Mouse (Mus musculus): ENCODE results near the gene Zfp229. TPM values are rescaled to one million over a fixed set of nuclear protein-coding genes. Genes with fewer than 3 reads are reported as not detected.
"Not testable (repeated sequence)": the region's sequence is repeated elsewhere in the genome, so short reads cannot be mapped to it uniquely, and the experiment has no call there.

The Zfp229 gene
- polyA plus RNA-seq (2016; fragmentation: Nextera tagmentation; extraction: Ambion mirVana) = 10.5 and 10.8 TPM in 2 replicates

DNA sequence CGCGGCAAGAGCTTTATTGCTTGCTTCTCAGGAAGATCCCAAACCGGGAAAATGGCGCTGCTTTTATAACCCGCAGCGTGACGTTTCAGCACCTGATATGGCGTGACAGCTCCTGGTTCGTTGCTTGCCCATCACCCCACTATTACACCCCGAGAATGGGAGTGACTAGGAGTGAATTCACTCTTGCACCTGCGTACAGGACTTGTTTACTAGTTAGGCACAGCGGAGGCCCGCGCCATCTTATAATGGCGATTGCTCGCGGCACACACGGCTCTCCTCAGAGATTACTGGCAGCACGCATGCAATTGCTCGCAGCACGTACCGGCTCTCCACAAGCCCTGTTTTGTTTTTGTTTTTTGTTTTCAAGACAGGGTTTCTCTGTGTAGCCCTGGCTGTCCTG is at the start of gene Zfp229:
Gene Zfp229 (plus strand): TSS at position 301 of the 400 bp plus-strand sequence.
- WGBS = 97% methylated on average over 11 of the region's 22 CpGs
- H3K27me3 ChIP-seq; H3K27ac ChIP-seq; ATAC-seq (ENCODE audit: low FRiP score); H3K9ac ChIP-seq; H3K36me3 ChIP-seq (replicated peaks); H3K4me2 ChIP-seq; H3K9me3 ChIP-seq; H3K4me3 ChIP-seq (replicated peaks): not testable (repeated sequence)
- peaks cover 10% of the 10 kb centered on the region for H3K4me1 ChIP-seq

- no peak for ATAC-seq (ENCODE audit: low FRiP score)
- no peaks in the 10 kb centered on the region for H3K9me3 ChIP-seq
- WGBS = 88% methylated on average over 3 of the region's 3 CpGs
- H3K4me1 ChIP-seq = no peaks in the 10 kb centered on the region
- H3K27ac ChIP-seq = no peak within 1 kb of the TSS
- no peak within 1 kb of the TSS for H3K9ac ChIP-seq
- no peak within 1 kb of the TSS for H3K4me2 ChIP-seq
- no peaks in the 10 kb centered on the region for H3K27me3 ChIP-seq
- no peak within 1 kb of the TSS for H3K4me3 ChIP-seq (replicated peaks)
- H3K36me3 ChIP-seq (replicated peaks) = peaks cover 38% of the 10 kb centered on the region
Measured at GRCm38 (mm10) chr17:21691560-21691959, 39.0 kb upstream of the Zfp229 start, which contains the start of gene Gm10226. Gene Gm10226 (plus strand): TSS chr17:21691860.

- peaks cover 38% of the 10 kb centered on the region for H3K36me3 ChIP-seq (replicated peaks)
- ATAC-seq (ENCODE audit: low FRiP score) = no peak
- WGBS = 85% methylated on average over 3 of the region's 3 CpGs
- H3K9me3 ChIP-seq = no peaks in the 10 kb centered on the region
- no peak overlapping the region for H3K4me3 ChIP-seq (replicated peaks)
- no peak overlapping the region for H3K4me2 ChIP-seq
- H3K27me3 ChIP-seq = no peaks in the 10 kb centered on the region
- no peak overlapping the region for H3K27ac ChIP-seq
- H3K9ac ChIP-seq = no peak overlapping the region
- H3K4me1 ChIP-seq = no peaks in the 10 kb centered on the region
Measured at GRCm38 (mm10) chr17:21693342-21693741, 37.3 kb upstream of the Zfp229 start.

- ATAC-seq (ENCODE audit: low FRiP score) = no peak
- Histone ChIP-seq H3K27ac (no peak overlapping the region), H3K9ac (no peak overlapping the region), H3K4me3 (replicated peaks) (no peak overlapping the region), H3K36me3 (replicated peaks) (peaks cover 17% of the 10 kb centered on the region), H3K9me3 (no peaks in the 10 kb centered on the region), H3K4me2 (no peak overlapping the region), H3K4me1 (no peaks in the 10 kb centered on the region), H3K27me3 (no peaks in the 10 kb centered on the region)
Measured at GRCm38 (mm10) chr17:21696073-21696472, 34.5 kb upstream of the Zfp229 start.

- Histone ChIP-seq H3K36me3 (replicated peaks) (no peaks in the 10 kb centered on the region), H3K9me3 (no peaks in the 10 kb centered on the region), H3K4me3 (replicated peaks) (no peak overlapping the region), H3K4me1 (no peaks in the 10 kb centered on the region), H3K9ac (no peak overlapping the region), H3K4me2 (no peak overlapping the region), H3K27me3 (no peaks in the 10 kb centered on the region), H3K27ac (no peak overlapping the region)
- 60% methylated on average over 5 of the region's 5 CpGs for WGBS
- no peak for ATAC-seq (ENCODE audit: low FRiP score)
Measured at GRCm38 (mm10) chr17:21702281-21703240, 28.0 kb upstream of the Zfp229 start.

DNA sequence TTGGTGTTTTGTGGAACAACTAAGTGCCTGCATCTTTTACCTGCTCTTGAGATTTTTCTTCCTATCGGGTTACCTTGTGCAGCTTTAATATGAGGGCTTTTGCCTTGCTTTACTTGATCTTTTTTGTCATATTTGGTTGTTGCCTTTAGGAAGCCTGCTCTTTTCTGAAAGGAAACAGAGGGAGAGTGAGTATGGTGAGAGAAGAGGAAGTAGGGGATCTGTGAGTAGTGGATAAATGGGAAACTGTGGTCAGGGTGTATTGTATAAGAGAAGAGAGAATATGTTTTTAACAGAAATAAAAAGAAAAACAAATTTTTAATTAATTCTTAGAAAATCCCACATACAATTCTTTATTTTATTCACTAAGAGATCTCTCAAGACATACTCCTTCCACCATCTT is 27.2 kb upstream of the Zfp229 start:
- H3K4me2 ChIP-seq = no peak overlapping the region
- H3K9me3 ChIP-seq = no peaks in the 10 kb centered on the region
- no peak for ATAC-seq (ENCODE audit: low FRiP score)
- no peak overlapping the region for H3K4me3 ChIP-seq (replicated peaks)
- no peak overlapping the region for H3K27ac ChIP-seq
- WGBS = 86% methylated on average over 1 of the region's 1 CpGs
- no peak overlapping the region for H3K9ac ChIP-seq
- no peaks in the 10 kb centered on the region for H3K36me3 ChIP-seq (replicated peaks)
- H3K4me1 ChIP-seq = peaks cover 2% of the 10 kb centered on the region
- H3K27me3 ChIP-seq = no peaks in the 10 kb centered on the region

DNA sequence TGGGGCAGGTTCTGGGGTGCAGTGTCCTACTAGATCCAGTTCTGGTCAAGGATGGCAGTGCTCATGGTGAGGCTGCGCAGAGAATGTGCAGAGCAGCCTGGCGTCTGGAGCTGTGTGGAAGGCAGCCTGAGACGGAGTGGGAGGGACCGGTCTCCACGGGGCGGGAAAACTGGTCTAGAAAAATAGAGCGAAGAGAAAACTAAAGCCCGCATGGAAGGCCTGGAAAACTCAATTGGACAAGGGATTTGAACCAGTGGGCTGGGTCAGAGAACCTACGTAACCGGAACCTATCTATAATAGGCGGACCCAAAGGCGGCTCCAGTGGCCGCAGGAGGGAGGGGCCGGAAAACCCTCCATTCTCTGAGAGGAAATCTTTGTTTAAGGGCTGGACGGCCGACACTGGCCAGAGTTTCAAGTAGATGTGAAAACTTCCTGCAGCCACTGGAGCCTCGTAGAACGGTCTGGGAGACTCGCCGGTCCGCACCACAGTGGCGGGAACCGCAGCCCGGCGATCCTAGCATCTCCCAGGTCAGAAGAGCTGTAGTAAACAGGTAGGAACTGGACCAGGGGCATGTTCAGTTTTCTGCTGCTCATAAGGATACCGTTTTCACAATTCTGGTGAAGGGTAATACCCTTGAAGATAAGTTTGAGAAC is 23.1 kb upstream of the Zfp229 start, which contains the start of gene Zfp760:
Gene Zfp760 (plus strand): TSS at position 399 of the 654 bp plus-strand sequence.
- 3% methylated on average over 26 of the region's 26 CpGs for WGBS
- no peaks in the 10 kb centered on the region for H3K9me3 ChIP-seq

DNA sequence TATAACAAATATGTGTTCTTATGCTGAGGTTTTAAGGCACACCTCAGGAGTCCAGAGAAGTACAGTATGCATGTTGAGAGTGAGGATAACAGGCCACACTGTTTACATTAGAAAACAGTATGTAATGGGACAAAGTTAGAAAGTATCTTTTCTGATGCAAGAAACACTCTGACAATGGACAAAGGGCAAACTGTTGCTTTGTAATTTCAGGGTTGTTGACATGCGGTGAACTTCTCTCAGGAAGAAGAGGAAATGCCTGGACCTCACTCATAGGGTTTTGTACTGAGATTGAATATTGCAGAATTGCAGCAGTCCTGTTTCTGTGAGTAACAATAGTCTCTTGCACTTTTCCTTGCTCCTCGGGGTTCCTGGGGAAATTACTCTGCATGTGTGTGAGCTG is 22.2 kb upstream of the Zfp229 start:
- 34% methylated on average over 2 of the region's 2 CpGs for WGBS
- Histone ChIP-seq H3K4me2 (peak overlapping the region; percentile 59), H3K27ac (0 out of 2 replicates have a peak overlapping the region, but pooled peaks have one; percentile 25)

More for the DNA sequence above, 23.1 kb upstream of the Zfp229 start, which contains the start of gene Zfp760:
- H3K4me1 ChIP-seq = peaks cover 10% of the 10 kb centered on the region
- H3K4me2 ChIP-seq = peak within 1 kb of the TSS; percentile 59
- H3K36me3 ChIP-seq (replicated peaks) = peaks cover 11% of the 10 kb centered on the region
- peak; percentile 98 for ATAC-seq (ENCODE audit: low FRiP score)
- H3K27ac ChIP-seq = peak within 1 kb of the TSS; percentile 93
- peak within 1 kb of the TSS; percentile 71 for H3K9ac ChIP-seq
- H3K27me3 ChIP-seq = no peaks in the 10 kb centered on the region
- H3K4me3 ChIP-seq (replicated peaks) = peak within 1 kb of the TSS; percentile 61

DNA sequence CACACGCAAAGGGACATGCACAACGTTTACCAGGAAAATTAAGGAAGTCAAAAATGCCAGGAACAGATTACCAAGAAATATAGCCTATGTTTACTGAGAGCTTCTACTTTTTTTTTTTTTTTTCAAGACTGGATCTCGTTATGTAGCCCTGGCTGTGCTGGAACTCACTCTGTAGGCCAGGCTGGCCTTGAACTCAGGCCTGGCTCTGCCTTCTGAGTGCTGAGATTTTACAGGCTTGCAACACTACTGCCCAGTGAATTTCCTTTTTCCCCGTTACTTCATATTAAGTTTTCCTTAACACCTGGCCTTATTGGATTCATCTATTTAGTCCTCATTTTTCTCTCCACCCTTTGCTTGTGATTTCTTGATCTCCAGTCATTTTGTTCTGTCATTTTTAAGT is 2.5 kb downstream of the Zfp229 start:
- H3K27me3 ChIP-seq = no peaks in the 10 kb centered on the region
- peak overlapping the region; percentile 69; the same call in 1 of the 2 replicates for H3K9ac ChIP-seq
- no peaks in the 10 kb centered on the region for H3K9me3 ChIP-seq
- 87% methylated on average over 4 of the region's 4 CpGs for WGBS
- peak overlapping the region; percentile 67 for H3K4me3 ChIP-seq (replicated peaks)
- peaks cover 10% of the 10 kb centered on the region for H3K4me1 ChIP-seq
- ATAC-seq (ENCODE audit: low FRiP score) = peak; percentile 42
- peaks cover 4% of the 10 kb centered on the region; the same call in 1 of the 2 replicates for H3K36me3 ChIP-seq (replicated peaks)
- H3K27ac ChIP-seq = peak overlapping the region; percentile 83; the same call in 1 of the 2 replicates
- H3K4me2 ChIP-seq = peak overlapping the region; percentile 54

More for the DNA sequence above, 22.2 kb upstream of the Zfp229 start:
- Histone ChIP-seq H3K4me3 (replicated peaks) (peak overlapping the region; percentile 61), H3K9me3 (no peaks in the 10 kb centered on the region), H3K27me3 (no peaks in the 10 kb centered on the region), H3K9ac (peak overlapping the region; percentile 56), H3K36me3 (replicated peaks) (peaks cover 16% of the 10 kb centered on the region), H3K4me1 (peaks cover 10% of the 10 kb centered on the region)
- no peak for ATAC-seq (ENCODE audit: low FRiP score)

GRCm38 (mm10) chr17:21733529-21734031 is 3.0 kb downstream of the Zfp229 start:
- Histone ChIP-seq H3K36me3 (replicated peaks) (peaks cover 4% of the 10 kb centered on the region; the same call in 1 of the 2 replicates), H3K9me3 (no peaks in the 10 kb centered on the region), H3K4me3 (replicated peaks) (peak overlapping the region; percentile 67), H3K27me3 (no peaks in the 10 kb centered on the region), H3K9ac (peak overlapping the region; percentile 69), H3K4me1 (peaks cover 10% of the 10 kb centered on the region), H3K27ac (peak overlapping the region; percentile 83), H3K4me2 (peak overlapping the region; percentile 54)
- under 1% methylated on average over 27 of the region's 27 CpGs for WGBS
- ATAC-seq (ENCODE audit: low FRiP score) = peak; percentile 97

DNA sequence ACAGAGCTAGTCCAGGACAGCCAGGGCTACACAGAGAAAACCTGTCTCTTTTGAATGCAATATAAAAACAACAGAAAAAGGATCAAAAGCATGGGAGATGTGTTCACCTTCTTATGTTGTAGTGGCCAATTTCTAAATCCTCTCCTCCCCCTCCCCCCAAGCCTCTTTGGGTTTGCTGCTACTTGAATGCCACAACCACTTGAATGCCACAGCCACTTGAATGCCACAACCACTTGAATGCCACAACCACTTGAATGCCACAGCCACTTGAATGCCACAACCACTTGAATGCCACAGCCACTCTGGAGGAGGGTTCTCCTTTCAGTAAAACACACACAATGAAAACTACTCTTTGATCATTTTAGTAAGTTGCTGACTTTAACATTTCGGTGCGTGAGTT is 22.2 kb downstream of the Zfp229 start:
- H3K4me1 ChIP-seq = peaks cover 6% of the 10 kb centered on the region
- H3K9me3 ChIP-seq = no peaks in the 10 kb centered on the region
- no peak for ATAC-seq (ENCODE audit: low FRiP score)
- H3K27ac ChIP-seq = no peak overlapping the region
- peaks cover 10% of the 10 kb centered on the region; the same call in 1 of the 2 replicates for H3K27me3 ChIP-seq
- H3K4me3 ChIP-seq (replicated peaks) = no peak overlapping the region
- H3K9ac ChIP-seq = no peak overlapping the region
- 34% methylated on average over 2 of the region's 2 CpGs for WGBS
- H3K36me3 ChIP-seq (replicated peaks) = peaks cover under 1% of the 10 kb centered on the region; the same call in 1 of the 2 replicates
- H3K4me2 ChIP-seq = no peak overlapping the region
